Mouse (Mus musculus): ENCODE data around the gene Zic5.
"Not testable (repeated sequence)": the region's sequence is repeated elsewhere in the genome, so short reads cannot be mapped to it uniquely, and the experiment has no call there.

The Zic5 gene

GRCm38 (mm10) chr14:122463734-122464341 is 1.6 kb downstream of the Zic5 start:
- not testable (repeated sequence) for DNase-seq (ENCODE audit: low spot score)

- DNase-seq (ENCODE audit: low spot score) = no peak
These were observed 2.3 kb downstream of the Zic5 start for GRCm38 (mm10) chr14:122463080-122463691.

GRCm38 (mm10) chr14:122462689-122463079 is 2.8 kb downstream of the Zic5 start:
- no peak for DNase-seq (ENCODE audit: low spot score)

GRCm38 (mm10) chr14:122461966-122462365 is 3.5 kb downstream of the Zic5 start:
- no peak for DNase-seq (ENCODE audit: low spot score)

GRCm38 (mm10) chr14:122461500-122461899 is 4.0 kb downstream of the Zic5 start:
- no peak for DNase-seq (ENCODE audit: low spot score)

GRCm38 (mm10) chr14:122460226-122460625 is 5.3 kb downstream of the Zic5 start:
- no peak for DNase-seq (ENCODE audit: low spot score)

GRCm38 (mm10) chr14:122459776-122460175 is 5.7 kb downstream of the Zic5 start:
- DNase-seq (ENCODE audit: low spot score) = no peak

GRCm38 (mm10) chr14:122459332-122459731 is 6.1 kb downstream of the Zic5 start:
- DNase-seq (ENCODE audit: low spot score) = not testable (repeated sequence)

- no peak for DNase-seq (ENCODE audit: low spot score)
These were observed 9.9 kb downstream of the Zic5 start for GRCm38 (mm10) chr14:122455562-122455958.

- no peak for DNase-seq (ENCODE audit: low spot score)
These were observed 10.4 kb downstream of the Zic5 start for GRCm38 (mm10) chr14:122454901-122455561.

- DNase-seq (ENCODE audit: low spot score) = no peak
These were observed 11.3 kb downstream of the Zic5 start for GRCm38 (mm10) chr14:122453996-122454738.

- no peak for DNase-seq (ENCODE audit: low spot score)
These were observed 12.0 kb downstream of the Zic5 start for GRCm38 (mm10) chr14:122453388-122453995.

- no peak for DNase-seq (ENCODE audit: low spot score)
These were observed 12.6 kb downstream of the Zic5 start for GRCm38 (mm10) chr14:122452701-122453387.

- no peak for DNase-seq (ENCODE audit: low spot score)
These were observed 13.8 kb downstream of the Zic5 start for GRCm38 (mm10) chr14:122451551-122452145.

- no peak for DNase-seq (ENCODE audit: low spot score)
These were observed 14.7 kb downstream of the Zic5 start, which contains the start of gene Gm5089 for GRCm38 (mm10) chr14:122450496-122451382. Gene Gm5089 (minus strand): TSS chr14:122451115.

- DNase-seq (ENCODE audit: low spot score) = no peak
These were observed 15.6 kb downstream of the Zic5 start for GRCm38 (mm10) chr14:122449601-122450495.

GRCm38 (mm10) chr14:122436850-122437249 is 28.6 kb downstream of the Zic5 start:
- no peak for DNase-seq (ENCODE audit: low spot score)

- no peak for DNase-seq (ENCODE audit: low spot score)
These were observed 31.4 kb downstream of the Zic5 start for GRCm38 (mm10) chr14:122434039-122434438.

- no peak for DNase-seq (ENCODE audit: low spot score)
These were observed 32.9 kb downstream of the Zic5 start for GRCm38 (mm10) chr14:122432558-122432957.

Measured in layer of hippocampus, adult 9-10 months (tissue).